Mouse (Mus musculus) midbrain, embryonic 10.5 days (tissue): Measurements from ENCODE around the gene Rprd2. TPM values are rescaled to one million over a fixed set of nuclear protein-coding genes. Genes with fewer than 3 reads are reported as not detected.

Source experiments
- DNase-seq: peaks from one replicate; pipeline ENCODE4 v3.0.0-alpha.2; 2017; ENCODE audit warnings: low spot score
- H3K27ac ChIP-seq: fragments of 300-500 bp; sonication (generic); replicated peaks from 2 replicates; pipeline ENCODE4 v1.5.1; 2016; ENCODE audit warnings: mild to moderate bottlenecking
- H3K27me3 ChIP-seq: fragments of 300-500 bp; sonication (generic); 2 replicates; pipeline ENCODE4 v1.6.1; 2016; ENCODE audit warnings: low read depth, mild to moderate bottlenecking; ENCODE audit not compliant: poor library complexity, severe bottlenecking
- H3K36me3 ChIP-seq: fragments of 300-500 bp; sonication (generic); 2 replicates; pipeline ENCODE4 v1.6.1; 2016; ENCODE audit warnings: mild to moderate bottlenecking, moderate library complexity
- H3K4me1 ChIP-seq: fragments of 300-500 bp; sonication (generic); 2 replicates; pipeline ENCODE4 v1.6.1; 2016
- H3K4me3 ChIP-seq: fragments of 300-500 bp; sonication (generic); 2 replicates; pipeline ENCODE4 v1.5.1; 2016; ENCODE audit warnings: mild to moderate bottlenecking, moderate library complexity
- H3K9me3 ChIP-seq: fragments of 300-500 bp; sonication (generic); replicated peaks from 2 replicates; pipeline ENCODE4 v1.6.1; 2016; ENCODE audit warnings: mild to moderate bottlenecking
- WGBS: fragments of 180-500 bp; shearing (Covaris S2); methylation state at CpG from one replicate; pipeline ENCODE4 v1.1.7; 2016; 5-methylcytosine and 5-hydroxymethylcytosine counted together
- polyA plus RNA-seq: library from polyadenylated mRNA; unstranded; fragments of >200 nt; fragmentation: Nextera tagmentation; extraction: Ambion mirVana; gene quantifications from 2 replicates; pipeline ENCODE4 v1.2.1, GENCODE M21; 2016

Gene Rprd2
- polyA plus RNA-seq, 1 experiment from 2014 or later, result 18.1 TPM

- Histone ChIP-seq H3K4me1 (no peaks in the 10 kb centered on the region), H3K27ac (no peak overlapping the region), H3K4me3 (no peak overlapping the region), H3K36me3 (peaks cover 50% of the 10 kb centered on the region), H3K27me3 (no peaks in the 10 kb centered on the region), H3K9me3 (no peaks in the 10 kb centered on the region)
- 88% methylated on average over 1 of the region's 1 CpGs for whole genome bisulfite sequencing
- no peak for DNase-seq
Observed at GRCm38 (mm10) chr3:95806677-95807076, 12.0 kb downstream of the Rprd2 start.

DNA sequence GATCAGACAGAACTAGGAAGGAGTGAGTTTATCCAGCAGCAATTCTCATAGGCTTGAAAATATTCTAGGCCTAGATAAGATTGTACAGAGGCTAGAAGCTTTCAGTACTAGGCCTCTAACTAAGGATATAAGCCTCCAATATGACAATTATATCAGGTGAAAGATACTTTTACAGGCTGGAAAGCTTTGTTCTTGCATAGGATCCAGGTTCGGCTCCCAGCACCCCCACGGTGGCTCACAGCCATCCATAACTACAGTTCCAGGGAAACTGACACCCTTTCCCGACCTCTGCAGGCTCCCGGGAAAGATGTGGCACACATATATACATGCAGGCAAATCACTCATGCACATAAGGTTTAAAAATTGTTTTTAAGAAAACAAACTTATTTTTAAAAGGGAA, 14.8 kb downstream of the Rprd2 start:
- no peak for DNase-seq
- H3K27me3 ChIP-seq, result no peaks in the 10 kb centered on the region
- H3K4me3 ChIP-seq, result no peak overlapping the region
- peaks cover 60% of the 10 kb centered on the region for H3K36me3 ChIP-seq
- no peaks in the 10 kb centered on the region for H3K9me3 ChIP-seq
- no peak overlapping the region for H3K27ac ChIP-seq
- 96% methylated on average over 4 of the region's 4 CpGs for WGBS
- no peaks in the 10 kb centered on the region for H3K4me1 ChIP-seq

DNA sequence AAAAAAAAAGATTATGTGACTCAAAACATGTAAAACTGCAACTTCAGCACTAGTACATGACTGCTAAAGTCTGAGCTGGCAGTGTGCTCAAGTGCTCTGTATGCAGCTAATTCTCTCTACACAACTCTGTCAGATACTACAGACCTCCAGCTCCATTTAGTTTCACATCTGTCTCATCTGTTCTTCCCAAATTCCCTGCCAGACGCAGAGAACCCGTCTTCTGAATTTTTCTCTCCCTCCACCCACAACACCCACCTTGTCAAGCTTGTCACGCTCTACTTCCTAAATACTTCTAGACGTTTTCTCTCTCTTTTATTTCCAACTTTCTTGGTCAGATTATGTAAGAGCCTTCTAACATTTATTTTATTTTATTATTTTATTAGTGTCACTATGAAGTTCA, 19.9 kb downstream of the Rprd2 start:
- H3K36me3 ChIP-seq, result peaks cover 30% of the 10 kb centered on the region
- DNase-seq, result no peak
- 90% methylated on average over 4 of the region's 4 CpGs for WGBS

GRCm38 (mm10) chr3:95794299-95794698, 24.4 kb downstream of the Rprd2 start:
- peaks cover 2% of the 10 kb centered on the region for H3K36me3 ChIP-seq
- WGBS, result 72% methylated on average over 1 of the region's 1 CpGs
- no peak overlapping the region for H3K27ac ChIP-seq
- DNase-seq, result no peak
- no peaks in the 10 kb centered on the region for H3K9me3 ChIP-seq
- H3K27me3 ChIP-seq, result no peaks in the 10 kb centered on the region
- no peak overlapping the region for H3K4me3 ChIP-seq
- H3K4me1 ChIP-seq, result peaks cover 10% of the 10 kb centered on the region

More for the DNA sequence above, 19.9 kb downstream of the Rprd2 start:
- Histone ChIP-seq H3K4me3 (no peak overlapping the region), H3K9me3 (no peaks in the 10 kb centered on the region), H3K4me1 (peaks cover 4% of the 10 kb centered on the region; the same call in 1 of the 2 replicates), H3K27me3 (no peaks in the 10 kb centered on the region), H3K27ac (no peak overlapping the region)

- WGBS, result 75% methylated on average over 2 of the region's 2 CpGs
Observed at GRCm38 (mm10) chr3:95793662-95794061, 25.0 kb downstream of the Rprd2 start.

DNA sequence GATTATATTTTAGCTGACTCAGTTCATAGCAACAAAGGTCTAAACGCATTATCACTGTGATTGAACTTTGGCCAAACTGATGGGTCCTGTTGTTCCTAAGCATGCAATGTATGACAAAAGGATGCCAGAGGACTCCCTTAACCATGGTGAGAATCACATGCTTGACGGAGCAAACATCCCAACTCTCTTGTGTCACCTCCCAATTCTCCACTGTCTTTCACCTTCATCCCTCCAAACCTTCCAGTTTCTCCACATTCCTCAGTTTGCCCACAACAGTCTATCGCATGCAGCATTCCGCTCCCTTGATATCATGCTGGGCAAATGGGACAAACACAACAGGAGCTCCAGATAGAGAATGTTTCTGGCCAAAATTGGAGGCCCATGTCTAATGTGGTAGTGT, 33.2 kb downstream of the Rprd2 start:
- Histone ChIP-seq H3K4me1 (no peaks in the 10 kb centered on the region), H3K27me3 (no peaks in the 10 kb centered on the region), H3K9me3 (no peaks in the 10 kb centered on the region), H3K27ac (no peak overlapping the region), H3K36me3 (peaks cover 86% of the 10 kb centered on the region), H3K4me3 (no peak overlapping the region)
- WGBS, result 93% methylated on average over 4 of the region's 4 CpGs
- no peak for DNase-seq

More at GRCm38 (mm10) chr3:95793662-95794061, 25.0 kb downstream of the Rprd2 start:
- Histone ChIP-seq H3K4me1 (peaks cover 10% of the 10 kb centered on the region), H3K9me3 (no peaks in the 10 kb centered on the region), H3K36me3 (peaks cover 6% of the 10 kb centered on the region), H3K27me3 (no peaks in the 10 kb centered on the region), H3K27ac (no peak overlapping the region), H3K4me3 (no peak overlapping the region)
- no peak for DNase-seq

DNA sequence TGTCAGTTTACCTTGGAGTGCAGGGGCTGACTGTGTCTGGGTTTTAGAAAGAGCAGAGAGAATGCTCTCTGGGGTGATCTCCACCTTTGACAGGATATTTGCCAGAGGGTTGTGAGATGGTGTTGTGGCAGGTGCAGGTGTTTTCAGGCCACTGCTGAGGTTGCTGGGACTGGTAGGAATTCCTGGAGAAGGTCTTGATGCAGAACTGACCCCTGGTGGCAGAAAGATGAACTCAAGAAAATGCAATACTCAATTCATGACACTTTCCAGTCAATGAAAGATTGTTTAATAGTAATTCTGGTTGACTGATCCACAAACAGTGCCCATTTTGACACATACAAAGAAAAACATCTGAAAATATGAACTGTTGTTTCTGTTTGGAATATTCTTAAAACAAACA, 46.7 kb downstream of the Rprd2 start:
- H3K4me3 ChIP-seq, result no peak overlapping the region
- no peaks in the 10 kb centered on the region for H3K27me3 ChIP-seq
- no peak overlapping the region for H3K27ac ChIP-seq
- no peaks in the 10 kb centered on the region for H3K9me3 ChIP-seq
- H3K36me3 ChIP-seq, result peaks cover 100% of the 10 kb centered on the region
- no peaks in the 10 kb centered on the region for H3K4me1 ChIP-seq
- DNase-seq, result no peak

GRCm38 (mm10) chr3:95765534-95765933, 53.1 kb downstream of the Rprd2 start:
- peaks cover 75% of the 10 kb centered on the region for H3K36me3 ChIP-seq

GRCm38 (mm10) chr3:95763811-95764210, 54.9 kb downstream of the Rprd2 start:
- DNase-seq, result no peak
- 80% methylated on average over 10 of the region's 10 CpGs for WGBS
- Histone ChIP-seq H3K4me1 (peaks cover 27% of the 10 kb centered on the region), H3K9me3 (no peaks in the 10 kb centered on the region), H3K4me3 (no peak overlapping the region), H3K27ac (peak overlapping the region; percentile 42; the same call in 1 of the 2 replicates), H3K27me3 (no peaks in the 10 kb centered on the region), H3K36me3 (peaks cover 57% of the 10 kb centered on the region)

More at GRCm38 (mm10) chr3:95765534-95765933, 53.1 kb downstream of the Rprd2 start:
- 93% methylated on average over 10 of the region's 10 CpGs for WGBS
- no peak for DNase-seq
- no peaks in the 10 kb centered on the region for H3K27me3 ChIP-seq
- peaks cover 25% of the 10 kb centered on the region for H3K4me1 ChIP-seq
- no peaks in the 10 kb centered on the region for H3K9me3 ChIP-seq
- no peak overlapping the region for H3K4me3 ChIP-seq
- no peak overlapping the region for H3K27ac ChIP-seq

GRCm38 (mm10) chr3:95762961-95763360, 55.7 kb downstream of the Rprd2 start:
- Histone ChIP-seq H3K9me3 (no peaks in the 10 kb centered on the region), H3K4me1 (peaks cover 30% of the 10 kb centered on the region), H3K36me3 (peaks cover 49% of the 10 kb centered on the region), H3K4me3 (no peak overlapping the region), H3K27me3 (no peaks in the 10 kb centered on the region), H3K27ac (peak overlapping the region; percentile 65; the same call in 1 of the 2 replicates)
- 52% methylated on average over 6 of the region's 6 CpGs for WGBS
- no peak for DNase-seq

GRCm38 (mm10) chr3:95761771-95762170, 56.9 kb downstream of the Rprd2 start:
- H3K4me1 ChIP-seq, result peaks cover 30% of the 10 kb centered on the region
- H3K36me3 ChIP-seq, result peaks cover 37% of the 10 kb centered on the region
- no peak for DNase-seq
- H3K9me3 ChIP-seq, result no peaks in the 10 kb centered on the region
- peak overlapping the region; percentile 55 for H3K27ac ChIP-seq
- WGBS, result 62% methylated on average over 4 of the region's 4 CpGs
- H3K27me3 ChIP-seq, result no peaks in the 10 kb centered on the region
- no peak overlapping the region for H3K4me3 ChIP-seq

- H3K4me1 ChIP-seq, result peaks cover 30% of the 10 kb centered on the region
- H3K27ac ChIP-seq, result no peak overlapping the region
- H3K27me3 ChIP-seq, result no peaks in the 10 kb centered on the region
- no peaks in the 10 kb centered on the region for H3K9me3 ChIP-seq
- no peak for DNase-seq
- peaks cover 26% of the 10 kb centered on the region for H3K36me3 ChIP-seq
- no peak overlapping the region for H3K4me3 ChIP-seq
Observed at GRCm38 (mm10) chr3:95760656-95761055, 58.0 kb downstream of the Rprd2 start.

GRCm38 (mm10) chr3:95760106-95760505, 58.6 kb downstream of the Rprd2 start, which contains the start of gene Tars2:
TSS of gene Tars2 (minus strand) at chr3:95760206.
- Histone ChIP-seq H3K36me3 (peaks cover 20% of the 10 kb centered on the region), H3K27me3 (no peaks in the 10 kb centered on the region), H3K27ac (no peak within 1 kb of the TSS), H3K9me3 (no peaks in the 10 kb centered on the region), H3K4me3 (no peak within 1 kb of the TSS), H3K4me1 (peaks cover 30% of the 10 kb centered on the region)
- WGBS, result 91% methylated on average over 6 of the region's 6 CpGs
- DNase-seq, result no peak
